Mouse (Mus musculus): ENCODE results near the gene C2cd3.

Gene C2cd3

GRCm38 (mm10) chr7:100371495-100372451 is at the start of gene C2cd3, which contains the start of gene Ppme1:
Gene C2cd3 (plus strand): TSS chr7:100372233.
Gene Ppme1 (minus strand): TSS chr7:100372307.
- peak; percentile 100 for DNase-seq (ENCODE audit: low spot score)

GRCm38 (mm10) chr7:100323721-100324120 is 48.3 kb upstream of the C2cd3 start:
- DNase-seq (ENCODE audit: low spot score) = no peak

GRCm38 (mm10) chr7:100325482-100325881 is 46.6 kb upstream of the C2cd3 start:
- DNase-seq (ENCODE audit: low spot score) = peak; percentile 34

DNA sequence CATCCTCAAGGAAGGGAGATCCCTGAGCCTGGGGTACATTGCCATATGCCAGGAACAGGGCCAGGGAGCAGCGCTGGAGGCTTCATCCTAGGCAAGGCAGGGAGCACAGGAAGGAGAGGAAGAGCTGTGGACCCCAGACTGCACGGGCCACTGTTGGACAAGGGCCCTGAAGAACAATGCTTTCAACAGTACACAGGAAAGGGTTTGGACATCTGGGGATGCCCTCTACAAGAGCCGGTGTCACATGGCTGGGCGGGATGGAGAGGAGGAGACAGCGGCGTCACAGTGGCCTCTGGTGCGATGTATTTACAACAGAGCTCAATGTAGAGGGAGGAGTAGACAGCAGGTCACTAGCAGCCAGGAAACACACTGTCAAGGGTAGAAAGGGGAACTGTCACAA is 44.5 kb upstream of the C2cd3 start:
- no peak for DNase-seq (ENCODE audit: low spot score)

- DNase-seq (ENCODE audit: low spot score) = no peak
Observed at GRCm38 (mm10) chr7:100328636-100329035, 43.4 kb upstream of the C2cd3 start.

GRCm38 (mm10) chr7:100331269-100331668 is 40.8 kb upstream of the C2cd3 start:
- no peak for DNase-seq (ENCODE audit: low spot score)

- no peak for DNase-seq (ENCODE audit: low spot score)
Observed at GRCm38 (mm10) chr7:100335921-100336320, 36.1 kb upstream of the C2cd3 start.

DNA sequence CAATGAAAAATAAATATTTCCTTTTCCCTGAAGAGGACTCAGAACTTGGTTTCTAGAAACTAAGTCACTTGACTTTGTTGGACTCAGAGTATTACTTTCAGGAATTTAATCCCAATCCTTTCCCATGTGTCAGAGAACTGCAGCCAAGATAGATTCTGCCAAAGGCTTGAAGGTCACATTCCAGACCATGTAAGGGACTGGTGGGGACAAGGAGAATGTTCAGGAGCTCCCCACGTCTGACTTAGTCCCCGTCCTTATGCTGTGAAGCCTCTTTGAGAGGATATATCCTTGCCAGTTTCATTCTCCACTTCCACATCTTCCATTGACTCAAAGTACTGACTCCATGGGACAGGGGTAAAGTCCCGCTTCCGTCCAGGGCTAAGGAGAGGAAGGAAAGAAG is 17.0 kb upstream of the C2cd3 start:
- DNase-seq (ENCODE audit: low spot score) = no peak

DNA sequence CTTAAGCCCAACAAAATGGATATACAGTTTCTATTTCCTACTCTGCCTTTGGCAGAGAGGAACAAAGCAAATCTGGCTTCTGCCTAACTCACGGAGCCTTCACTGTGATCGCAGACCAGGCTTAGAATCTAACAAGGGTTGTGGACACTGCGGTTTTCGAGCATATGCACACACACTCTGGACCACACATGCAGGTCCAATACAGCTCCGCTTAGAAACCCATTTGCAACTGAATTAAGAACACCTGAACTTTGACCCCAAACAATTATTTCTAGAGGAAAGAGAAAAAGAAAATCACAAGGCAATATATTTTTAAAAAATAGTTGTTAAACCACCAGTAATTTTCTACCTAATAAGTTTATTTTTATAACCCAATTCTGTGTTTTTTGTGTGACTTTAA is 15.7 kb upstream of the C2cd3 start:
- DNase-seq (ENCODE audit: low spot score) = no peak

- DNase-seq (ENCODE audit: low spot score) = no peak
Observed at GRCm38 (mm10) chr7:100356768-100357167, 15.3 kb upstream of the C2cd3 start.

GRCm38 (mm10) chr7:100357856-100358255 is 14.2 kb upstream of the C2cd3 start:
- DNase-seq (ENCODE audit: low spot score) = no peak

- DNase-seq (ENCODE audit: low spot score) = no peak
Observed at GRCm38 (mm10) chr7:100363162-100363561, 8.9 kb upstream of the C2cd3 start.

DNA sequence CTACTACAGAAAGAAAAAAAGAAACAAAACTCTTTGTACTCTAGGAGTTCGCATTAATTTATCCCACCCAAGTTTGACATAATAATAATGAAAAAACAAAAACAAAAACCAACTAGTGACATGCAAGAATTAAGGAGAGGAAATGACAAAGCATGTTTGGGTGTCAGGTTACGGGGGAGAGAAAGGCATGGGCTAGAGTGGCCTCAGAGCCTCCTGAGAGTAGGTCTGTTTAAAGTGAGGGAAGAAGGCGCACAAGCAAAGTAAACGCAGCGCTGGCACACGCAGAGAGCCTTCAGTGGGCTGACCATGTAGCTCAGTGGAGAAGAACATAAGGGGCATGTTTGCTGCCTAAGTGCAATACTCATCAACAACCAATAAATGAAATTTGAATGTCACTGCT is 7.1 kb upstream of the C2cd3 start:
- DNase-seq (ENCODE audit: low spot score) = peak; percentile 23

GRCm38 (mm10) chr7:100372452-100372980 is 483 bp downstream of the C2cd3 start:
- peak; percentile 54 for DNase-seq (ENCODE audit: low spot score)

DNA sequence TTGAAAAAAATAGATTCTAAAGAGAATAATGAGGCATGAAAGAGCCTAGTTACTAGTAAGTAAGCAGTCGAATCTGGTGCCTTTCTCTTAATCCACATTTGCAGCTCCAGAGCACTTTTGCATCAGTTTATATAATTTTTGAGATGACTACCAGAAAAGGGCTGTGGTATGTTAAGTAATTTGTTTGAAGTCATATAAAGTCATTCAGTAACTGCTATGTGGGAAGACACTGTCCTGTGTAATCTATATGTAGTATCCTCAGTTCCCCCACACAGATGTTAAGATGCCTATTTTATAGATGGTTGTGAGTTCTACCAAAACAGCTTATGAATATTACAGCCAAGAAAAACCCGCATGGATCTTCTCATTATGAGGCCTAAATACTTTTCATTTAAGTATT is 6.2 kb downstream of the C2cd3 start:
- DNase-seq (ENCODE audit: low spot score) = no peak

DNA sequence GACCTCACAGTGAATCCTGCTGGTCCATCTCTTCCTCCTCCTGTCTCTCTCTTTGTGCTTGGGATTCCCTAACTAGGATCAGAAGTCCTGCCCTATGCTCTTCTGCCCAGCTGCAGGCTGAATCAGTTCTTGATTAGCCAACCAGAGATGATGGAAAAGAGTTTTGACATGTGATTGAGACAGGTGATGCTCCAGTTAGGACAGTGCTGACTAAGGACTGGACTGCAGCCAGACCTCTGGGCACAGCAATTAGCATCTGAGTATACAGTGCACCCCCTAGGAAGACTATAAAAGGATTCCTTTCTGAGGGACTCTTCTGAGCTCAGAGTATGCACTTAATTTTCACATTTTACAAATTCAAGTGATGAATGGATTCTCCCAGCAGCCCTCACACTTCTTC is 9.1 kb downstream of the C2cd3 start:
- no peak for DNase-seq (ENCODE audit: low spot score)

DNA sequence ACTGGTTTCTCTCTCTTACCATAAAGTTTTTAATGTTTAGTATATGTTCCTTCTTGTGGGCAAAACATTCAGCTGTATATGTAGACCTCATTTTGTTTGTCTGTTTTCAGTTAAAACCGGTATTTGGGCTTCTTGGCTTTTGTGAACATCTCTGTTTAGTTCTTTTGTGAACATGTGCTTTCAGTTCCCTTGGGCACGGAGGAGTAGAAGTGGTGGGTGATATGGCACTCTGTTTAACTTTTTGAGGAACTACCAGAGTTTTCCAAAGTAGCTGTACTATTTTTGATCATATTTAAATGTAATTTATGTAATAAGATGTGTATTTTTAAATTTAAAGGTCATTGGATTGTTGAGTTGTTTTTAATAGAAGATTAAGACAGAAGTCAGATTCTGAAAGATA is 11.2 kb downstream of the C2cd3 start:
- no peak for DNase-seq (ENCODE audit: low spot score)

- no peak for DNase-seq (ENCODE audit: low spot score)
Observed at GRCm38 (mm10) chr7:100388174-100388573, 16.1 kb downstream of the C2cd3 start.

DNA sequence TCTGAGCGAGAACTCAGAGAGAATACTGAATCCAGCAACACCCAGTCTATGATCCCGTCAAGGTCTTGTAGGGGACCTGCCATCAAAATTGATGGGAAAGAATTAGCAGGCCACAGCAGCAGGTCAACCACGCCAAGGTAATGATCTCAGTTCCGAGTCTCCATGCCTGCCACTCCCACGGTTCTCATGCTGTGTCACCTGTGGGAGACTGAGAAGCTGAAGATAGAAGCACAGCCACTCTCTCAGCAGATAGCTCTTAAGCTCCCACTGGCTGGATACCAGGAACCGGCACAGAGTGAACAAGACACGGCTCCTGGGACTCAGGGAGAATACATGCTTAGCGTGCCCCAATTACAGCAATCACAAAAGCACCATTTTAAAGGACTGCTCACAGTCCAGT is 18.1 kb downstream of the C2cd3 start:
- DNase-seq (ENCODE audit: low spot score) = no peak

- peak; percentile 29 for DNase-seq (ENCODE audit: low spot score)
Observed at GRCm38 (mm10) chr7:100392265-100392664, 20.2 kb downstream of the C2cd3 start.

DNA sequence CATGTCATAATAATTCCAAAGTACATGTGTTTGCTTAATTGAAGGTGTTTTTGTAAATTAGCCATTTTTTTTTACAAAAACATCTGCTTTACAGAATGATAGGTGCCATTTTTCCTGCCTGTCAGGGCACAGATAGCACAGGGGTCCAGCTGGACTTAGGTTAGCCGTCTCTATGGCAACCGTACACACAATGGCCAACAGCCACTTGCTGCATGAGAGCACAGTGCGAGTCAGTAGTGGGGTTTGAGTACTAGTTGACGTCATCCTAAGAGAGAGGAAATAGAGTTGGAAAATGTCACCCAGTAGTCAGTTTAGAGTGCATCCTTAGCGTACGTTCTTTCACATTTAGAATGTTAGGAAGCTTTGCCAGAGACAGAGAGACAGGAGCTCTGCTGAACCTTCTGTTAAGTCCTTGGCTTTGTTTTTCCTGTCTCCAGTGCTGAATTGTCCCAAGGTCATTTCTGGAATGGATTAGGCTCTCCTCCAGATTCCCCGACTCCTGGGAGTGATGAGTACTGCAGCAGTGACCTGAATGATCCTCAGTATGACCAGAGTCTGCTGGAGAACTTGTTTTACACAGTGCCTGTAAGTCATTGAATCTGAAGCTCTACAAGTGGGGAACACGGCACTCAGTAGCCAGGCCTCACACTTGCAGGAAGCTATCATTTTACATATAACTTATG is 27.3 kb downstream of the C2cd3 start:
- DNase-seq (ENCODE audit: low spot score) = peak; percentile 69

GRCm38 (mm10) chr7:100400899-100401539 is 29.0 kb downstream of the C2cd3 start:
- DNase-seq (ENCODE audit: low spot score) = no peak

All from embryo, embryonic 10.5 days (tissue).